Mouse (Mus musculus) cerebellum, adult 2 months (tissue): ENCODE measurements around the gene Hcfc1r1.

Experiments
- CTCF ChIP-seq: fragments of 200-500 bp; IDR thresholded peaks from 2 replicates; pipeline ENCODE4 v1.5.1; 2011; ENCODE audit warnings: low read depth, mild to moderate bottlenecking, control low read depth, low read length, moderate library complexity, borderline replicate concordance; ENCODE audit not compliant: insufficient read depth
- POLR2A ChIP-seq: fragments of 200-500 bp; IDR thresholded peaks from 2 replicates; pipeline ENCODE4 v1.6.1; 2011; ENCODE audit warnings: low read length, control low read depth, borderline replicate concordance; ENCODE audit not compliant: insufficient read depth

GRCm38 (mm10) chr17:23705525-23706104 is 32.2 kb downstream of the Hcfc1r1 start:
- TF ChIP-seq CTCF (no peak), POLR2A (no peak)
